Mouse (Mus musculus) granulocyte monocyte progenitor cell, adult 5-6 weeks (primary cell): ENCODE measurements around the gene Itga9. TPM values are rescaled to one million over a fixed set of nuclear protein-coding genes. Genes with fewer than 3 reads are reported as not detected.

Experiments
- ATAC-seq: replicated peaks from 2 replicates; pipeline ENCODE4 v1.8.0; 2016; ENCODE audit warnings: mild to moderate bottlenecking, moderate TSS enrichment, inconsistent platforms; ENCODE audit not compliant: poor library complexity, severe bottlenecking
- total RNA-seq, 2 experiments: library from RNA; stranded (forward) in 1 of 2; stranded (reverse) in 1 of 2; fragments of 200-712, 200-1000 nt in 1 of 2; fragments of >200 nt in 1 of 2; fragmentation: Nextera tagmentation in 1 of 2; gene quantifications; 2 replicates each; pipeline ENCODE4 v1.2.3; 2014 to 2017

Itga9 gene
- total RNA-seq, 2 experiments from 2014 or later: 0.26 TPM; not detected in 1

- peak; percentile 29; the same call in 1 of the 2 replicates for ATAC-seq
Observed at GRCm38 (mm10) chr9:118602576-118602975, 3.9 kb upstream of the Itga9 start.

- ATAC-seq: no peak
Observed at GRCm38 (mm10) chr9:118606817-118607371, 404 bp downstream of the Itga9 start.

DNA sequence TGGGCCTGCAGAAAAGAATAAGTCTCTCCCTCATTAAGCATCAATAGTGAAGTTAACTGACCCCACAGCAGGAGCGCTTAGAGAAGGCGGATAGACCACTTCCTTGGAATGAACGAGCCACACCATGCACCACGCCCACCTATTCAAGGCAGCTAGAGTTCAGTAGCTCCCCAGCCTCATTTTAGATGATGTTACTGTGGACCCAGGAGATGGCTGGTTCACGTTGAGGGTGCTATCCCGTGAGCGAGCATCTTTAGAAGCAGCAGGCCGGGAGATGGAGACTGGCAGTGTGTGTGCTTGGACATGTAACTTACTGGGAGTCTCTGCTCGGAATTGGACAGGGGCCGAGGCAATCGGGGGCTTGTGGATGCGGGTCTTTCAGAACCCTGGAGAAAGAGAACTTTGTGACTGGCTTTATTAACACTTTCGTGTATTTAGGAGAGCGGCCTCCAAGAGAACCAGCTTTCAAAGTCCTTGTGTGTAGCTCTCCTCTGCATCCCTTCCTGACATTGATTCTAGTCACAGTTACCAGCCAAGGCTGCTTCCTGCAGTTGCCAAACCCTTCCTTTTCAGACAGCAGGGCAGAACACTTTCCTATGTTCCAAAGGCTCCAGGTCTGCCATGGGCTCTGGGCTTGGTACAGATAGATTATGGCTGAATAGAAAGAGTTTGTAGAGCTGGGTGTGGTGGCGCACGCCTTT, 1.4 kb downstream of the Itga9 start:
- ATAC-seq: no peak

DNA sequence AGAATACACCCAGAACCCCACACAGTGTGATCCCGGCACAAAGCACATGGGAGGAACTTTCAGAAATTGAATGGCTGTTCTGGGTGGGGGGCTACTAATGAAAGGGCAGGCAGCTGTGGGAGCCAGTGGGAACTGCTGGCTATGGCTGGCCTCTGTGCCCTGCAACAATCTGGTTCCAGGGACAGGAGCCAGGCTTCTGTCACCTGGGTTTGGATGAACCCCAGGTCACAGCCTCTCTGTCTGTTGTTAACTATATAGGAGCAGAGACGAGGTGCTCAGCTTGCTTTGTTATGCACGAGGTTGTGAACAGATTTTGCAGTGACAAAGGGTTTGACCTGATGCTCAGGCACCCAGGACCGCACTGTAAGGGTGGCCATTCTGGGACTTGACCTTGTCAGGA, 2.1 kb downstream of the Itga9 start:
- ATAC-seq: no peak

- ATAC-seq: no peak
Observed at GRCm38 (mm10) chr9:118610060-118610459, 3.6 kb downstream of the Itga9 start.

DNA sequence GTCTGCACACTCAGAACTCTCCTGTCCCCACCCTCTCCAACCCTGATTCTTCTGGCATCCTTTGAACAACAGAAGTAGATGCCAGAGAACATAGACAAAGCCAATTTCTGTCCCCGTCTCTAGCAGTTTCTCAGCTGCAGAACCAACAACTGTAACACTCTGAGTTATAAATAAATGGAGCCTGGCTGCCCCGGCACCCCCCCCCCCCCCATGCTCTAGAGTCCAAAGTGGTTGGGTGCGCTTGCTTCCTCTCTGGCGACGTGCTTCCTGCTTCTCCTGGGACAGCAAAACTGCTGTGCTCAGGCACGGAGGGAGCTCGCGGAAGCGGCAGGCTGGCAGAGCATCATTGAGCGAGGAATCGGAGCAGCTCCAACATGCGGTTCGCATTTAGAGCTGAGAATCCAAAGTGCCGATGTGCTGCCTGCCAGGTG, 4.6 kb downstream of the Itga9 start:
- ATAC-seq: peak; percentile 51; the same call in 1 of the 2 replicates

GRCm38 (mm10) chr9:118611958-118612581, 5.6 kb downstream of the Itga9 start:
- peak; percentile 85 for ATAC-seq

DNA sequence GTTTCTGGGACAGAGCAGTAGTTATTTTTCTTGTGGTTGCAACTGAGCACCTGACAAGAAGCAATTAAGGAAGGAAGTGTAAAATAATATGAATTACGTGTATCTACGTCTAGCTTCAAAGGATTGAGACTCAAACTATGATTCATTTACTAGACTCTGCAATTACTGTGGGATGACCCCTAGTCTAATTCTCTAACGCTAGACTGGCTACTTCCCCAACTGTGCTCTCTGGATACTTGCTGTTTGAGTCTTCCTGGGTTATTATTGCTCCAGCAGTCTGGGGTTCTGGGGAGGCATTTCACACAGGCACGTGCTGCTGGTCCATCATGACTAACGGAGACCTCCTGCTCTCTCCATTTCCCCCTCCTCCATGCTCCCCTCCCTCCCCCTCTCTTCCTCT, 10.7 kb downstream of the Itga9 start:
- ATAC-seq: no peak

- no peak for ATAC-seq
Observed at GRCm38 (mm10) chr9:118618732-118619250, 12.3 kb downstream of the Itga9 start.

DNA sequence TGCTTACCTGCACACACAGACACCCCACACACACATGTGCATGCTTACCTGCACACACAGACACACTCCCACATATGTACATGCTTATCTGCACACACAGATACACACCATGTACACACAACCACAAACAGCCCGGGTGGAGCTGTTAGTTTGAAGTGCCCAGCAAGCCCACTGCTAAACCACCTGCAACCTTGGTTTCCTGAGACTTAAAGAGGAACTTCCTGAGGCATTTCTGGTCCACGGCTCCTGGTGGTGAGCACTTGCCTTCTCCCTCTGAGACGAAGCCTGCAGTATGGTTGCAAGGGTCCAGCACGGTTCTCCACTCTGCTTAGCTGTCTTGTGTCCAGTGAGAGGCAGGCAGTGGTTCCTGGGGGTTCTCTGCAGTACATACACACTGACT, 14.3 kb downstream of the Itga9 start:
- peak; percentile 71 for ATAC-seq

DNA sequence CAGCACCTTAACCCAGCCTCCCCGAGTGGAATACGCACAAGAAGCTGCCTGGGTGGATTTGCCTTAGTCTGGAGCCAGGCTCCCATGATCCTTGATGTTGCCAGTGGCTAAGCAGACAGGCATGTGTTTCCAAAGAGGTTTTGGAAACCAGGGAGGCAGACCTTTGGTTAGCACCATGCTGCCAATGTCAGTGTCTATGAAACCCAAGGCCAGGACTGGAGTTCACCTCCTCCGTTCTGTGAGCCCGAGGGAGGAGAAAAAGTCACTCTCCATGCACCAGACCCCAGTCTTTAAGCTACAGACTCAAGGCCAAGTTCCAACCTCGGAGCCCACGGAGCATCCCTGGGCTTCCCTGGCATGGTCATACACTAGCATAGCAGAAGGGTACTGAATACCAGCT, 15.2 kb downstream of the Itga9 start:
- ATAC-seq: no peak

GRCm38 (mm10) chr9:118622376-118623166, 16.1 kb downstream of the Itga9 start:
- no peak for ATAC-seq

DNA sequence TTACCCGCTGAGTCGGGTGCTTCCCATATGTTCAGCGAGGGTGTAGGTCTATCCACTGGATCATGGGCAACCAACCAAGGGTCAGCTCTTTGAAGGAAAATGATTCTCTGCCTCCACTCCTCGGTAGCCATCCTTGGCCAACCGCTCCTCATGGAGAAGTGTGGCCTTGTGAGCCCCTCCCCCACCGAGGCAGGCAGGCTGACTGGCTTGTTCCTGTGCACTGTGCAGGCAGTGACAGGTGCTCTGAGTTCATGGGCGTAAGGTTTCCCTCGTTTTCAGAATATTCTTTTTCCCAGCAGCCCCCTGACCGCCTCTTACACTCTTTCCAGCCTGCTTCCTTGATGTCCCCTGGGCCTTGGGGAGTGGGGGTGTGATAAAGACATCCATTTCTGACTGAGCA, 17.0 kb downstream of the Itga9 start:
- no peak for ATAC-seq

GRCm38 (mm10) chr9:118624146-118624545, 17.7 kb downstream of the Itga9 start:
- no peak for ATAC-seq

- no peak for ATAC-seq
Observed at GRCm38 (mm10) chr9:118629763-118630379, 23.4 kb downstream of the Itga9 start.

DNA sequence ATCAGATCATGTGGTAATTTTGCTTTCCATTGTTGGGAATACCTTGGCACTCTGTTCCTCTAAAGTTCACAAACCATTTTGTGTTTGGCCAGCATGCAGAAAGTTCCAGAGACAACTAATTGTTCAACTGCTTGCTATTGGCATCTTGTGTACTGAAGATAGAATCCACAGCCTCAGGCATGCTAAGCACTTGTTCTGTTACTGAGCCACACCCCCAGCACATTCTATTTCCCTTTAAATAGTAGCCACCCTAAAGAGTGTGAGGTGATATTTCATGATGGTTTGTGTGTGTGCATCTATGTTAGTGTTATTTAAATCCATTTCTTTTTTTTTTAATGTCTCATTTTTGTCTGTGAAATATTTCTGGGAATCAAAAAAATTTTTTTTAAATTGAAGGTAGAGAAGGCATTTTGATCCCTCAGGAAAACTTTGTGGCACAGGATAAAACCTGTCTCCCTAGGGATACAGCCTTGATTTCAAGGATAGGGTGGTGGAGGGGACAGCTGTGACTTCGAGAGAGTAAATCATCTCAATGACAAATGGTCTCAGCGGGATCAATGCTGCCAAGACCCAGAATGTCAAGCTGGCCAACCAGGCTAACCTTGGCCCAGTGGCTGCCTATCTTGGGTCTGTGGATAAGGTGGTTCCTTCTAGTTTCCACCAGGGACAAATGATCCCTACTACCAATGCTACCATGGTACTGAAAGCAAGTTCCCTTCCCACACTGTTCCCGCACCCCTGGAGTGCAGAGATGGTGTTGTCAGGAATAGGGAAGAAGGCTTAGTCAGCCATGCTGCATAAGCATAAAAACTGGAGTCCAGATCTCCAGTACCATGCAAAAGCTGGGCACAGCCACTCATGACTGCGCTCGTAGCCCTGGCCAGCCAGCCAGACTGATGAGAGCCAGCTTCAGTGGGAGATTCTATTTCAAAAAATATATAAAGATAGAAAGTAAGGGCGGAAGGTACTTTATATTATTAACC, 25.6 kb downstream of the Itga9 start:
- peak; percentile 30 for ATAC-seq

- peak; percentile 80 for ATAC-seq
Observed at GRCm38 (mm10) chr9:118632758-118633143, 26.3 kb downstream of the Itga9 start.

DNA sequence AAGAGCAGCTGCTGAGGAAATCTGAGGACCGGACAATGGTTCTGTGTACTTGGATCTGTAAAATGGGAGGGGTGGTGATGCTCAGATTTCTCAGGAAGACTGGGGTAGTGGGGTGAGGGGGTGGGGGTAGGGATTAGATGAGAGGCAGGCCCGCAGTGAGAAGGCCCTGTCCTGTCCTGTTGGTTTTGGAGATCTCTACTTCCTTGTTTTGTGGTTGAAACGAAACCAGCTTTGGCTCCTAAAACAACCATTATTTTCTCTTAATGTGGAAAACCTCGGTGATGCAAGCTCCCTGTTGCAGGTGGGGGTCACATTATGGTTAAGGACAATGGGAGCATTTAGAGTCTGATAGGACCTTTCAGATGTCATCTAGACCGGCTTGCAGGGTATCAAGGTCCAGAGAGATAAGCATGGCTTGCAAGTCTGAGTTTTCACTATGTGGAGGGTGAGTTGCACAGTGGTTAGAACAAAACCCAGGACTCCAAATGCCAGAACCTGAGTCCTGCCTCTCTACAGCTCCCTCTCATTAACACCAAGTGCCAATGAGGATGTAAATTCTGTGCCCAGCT, 32.2 kb downstream of the Itga9 start:
- ATAC-seq: peak; percentile 84
